Mouse (Mus musculus): ENCODE data around the gene Cpsf6. TPM values are rescaled to one million over a fixed set of nuclear protein-coding genes. Genes with fewer than 3 reads are reported as not detected.

The Cpsf6 gene
- polyA plus RNA-seq, 1 experiment from 2014 or later, result 173 TPM

DNA sequence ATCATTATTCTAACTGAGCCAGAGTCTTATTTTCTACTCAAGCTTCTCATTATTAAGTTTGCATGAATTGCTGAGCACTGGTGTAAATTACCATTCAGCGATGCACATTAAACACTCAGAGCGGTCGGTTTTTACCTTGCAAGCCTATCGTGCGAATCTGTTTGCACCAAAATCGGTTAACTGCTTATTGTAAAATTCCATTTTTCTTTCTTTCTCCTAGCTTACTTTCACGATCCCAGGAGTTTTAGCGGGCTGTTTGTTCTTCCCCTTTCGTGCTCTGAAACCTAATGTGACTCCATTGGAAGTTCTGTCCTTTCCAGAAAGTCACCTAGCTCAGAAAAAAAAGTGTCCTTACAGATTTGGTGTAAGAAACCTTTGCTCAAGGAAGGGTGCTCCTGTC, 36.3 kb upstream of the Cpsf6 start:
- WGBS, result 91% methylated on average over 9 of the region's 9 CpGs
- no peak overlapping the region for H3K9ac ChIP-seq (replicated peaks; ENCODE audit: low read depth, low read length)
- H3K4me3 ChIP-seq (ENCODE audit: low read depth, low read length), result no peak overlapping the region
- H3K9me3 ChIP-seq (ENCODE audit: control insufficient read depth, low read depth, low read length), result no peaks in the 10 kb centered on the region
- no peak for ATAC-seq (ENCODE audit: insufficient number of reproducible peaks, insufficient read depth, low FRiP score, low read depth)
- H3K27ac ChIP-seq (ENCODE audit: low read length), result no peak overlapping the region
- no peaks in the 10 kb centered on the region for H3K36me3 ChIP-seq (ENCODE audit: control insufficient read depth, insufficient read depth, low read length)
- no peak overlapping the region for H3K4me2 ChIP-seq (replicated peaks; ENCODE audit: low read depth, low read length)
- H3K4me1 ChIP-seq (ENCODE audit: control insufficient read depth, insufficient read depth, low read length), result peaks cover 3% of the 10 kb centered on the region; the same call in 1 of the 2 replicates
- H3K27me3 ChIP-seq (ENCODE audit: control insufficient read depth, insufficient read depth, low read length), result no peaks in the 10 kb centered on the region

DNA sequence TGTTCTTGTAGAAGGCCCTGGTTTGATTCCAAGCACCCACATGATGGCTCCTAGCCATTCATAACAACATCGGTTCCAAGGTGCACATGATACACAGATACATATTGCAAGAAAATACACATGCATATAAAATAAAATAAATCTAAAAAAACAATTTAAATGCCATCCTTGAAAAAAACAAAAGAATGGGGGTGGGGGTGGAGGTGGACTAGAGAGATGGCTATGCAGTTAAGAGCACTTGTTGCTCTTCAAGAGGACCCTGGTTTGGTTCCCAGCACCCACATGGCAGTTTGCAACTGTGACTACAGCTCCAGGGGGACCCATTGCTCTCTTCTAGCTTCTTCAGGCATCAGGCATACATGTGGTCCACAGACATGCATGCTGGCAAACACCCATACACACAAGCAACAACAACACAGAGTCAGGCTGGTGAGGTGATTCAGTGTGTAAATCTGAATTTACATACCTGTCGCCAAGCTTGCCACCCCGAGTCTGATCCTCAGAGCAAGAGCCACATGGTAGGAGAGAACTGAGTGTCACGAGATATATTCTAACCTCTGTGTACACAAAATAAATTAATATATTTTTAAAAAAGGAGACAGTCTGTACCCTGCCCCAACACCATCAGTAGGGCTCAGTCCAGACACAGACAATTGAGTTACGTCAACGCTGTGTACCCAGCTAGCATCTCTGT, 35.7 kb upstream of the Cpsf6 start:
- ATAC-seq (ENCODE audit: insufficient number of reproducible peaks, insufficient read depth, low FRiP score, low read depth), result no peak
- no peaks in the 10 kb centered on the region for H3K36me3 ChIP-seq (ENCODE audit: control insufficient read depth, insufficient read depth, low read length)
- no peak overlapping the region for H3K4me3 ChIP-seq (ENCODE audit: low read depth, low read length)
- no peak overlapping the region for H3K27ac ChIP-seq (ENCODE audit: low read length)
- H3K4me1 ChIP-seq (ENCODE audit: control insufficient read depth, insufficient read depth, low read length), result peaks cover 3% of the 10 kb centered on the region; the same call in 1 of the 2 replicates
- 86% methylated on average over 6 of the region's 6 CpGs for WGBS
- H3K9me3 ChIP-seq (ENCODE audit: control insufficient read depth, low read depth, low read length), result no peaks in the 10 kb centered on the region
- no peaks in the 10 kb centered on the region for H3K27me3 ChIP-seq (ENCODE audit: control insufficient read depth, insufficient read depth, low read length)
- H3K9ac ChIP-seq (replicated peaks; ENCODE audit: low read depth, low read length), result no peak overlapping the region
- no peak overlapping the region for H3K4me2 ChIP-seq (replicated peaks; ENCODE audit: low read depth, low read length)

DNA sequence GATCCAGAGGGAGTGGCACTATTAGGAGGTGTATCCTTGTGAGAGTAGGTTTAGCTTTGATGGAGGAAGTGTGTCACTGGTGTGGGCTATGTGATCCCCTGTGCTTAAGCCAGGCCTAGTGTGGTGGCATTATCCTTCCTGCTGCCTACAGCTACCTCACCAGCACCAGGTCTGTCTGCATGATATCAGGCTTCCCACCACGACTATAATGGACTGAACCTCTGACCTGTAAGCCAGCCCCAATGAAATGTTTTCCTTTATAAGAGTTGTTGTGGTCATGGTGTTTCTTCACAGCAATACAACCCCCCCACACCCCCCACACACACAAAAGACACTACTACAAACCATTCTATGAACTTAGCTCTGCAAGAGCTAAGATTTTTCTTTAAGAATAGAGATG, 34.9 kb upstream of the Cpsf6 start:
- no peaks in the 10 kb centered on the region for H3K36me3 ChIP-seq (ENCODE audit: control insufficient read depth, insufficient read depth, low read length)
- H3K4me3 ChIP-seq (ENCODE audit: low read depth, low read length), result no peak overlapping the region
- H3K4me1 ChIP-seq (ENCODE audit: control insufficient read depth, insufficient read depth, low read length), result peaks cover 3% of the 10 kb centered on the region; the same call in 1 of the 2 replicates
- whole genome bisulfite sequencing, result 70% methylated on average over 1 of the region's 1 CpGs
- H3K27me3 ChIP-seq (ENCODE audit: control insufficient read depth, insufficient read depth, low read length), result no peaks in the 10 kb centered on the region
- H3K9ac ChIP-seq (replicated peaks; ENCODE audit: low read depth, low read length), result no peak overlapping the region
- H3K4me2 ChIP-seq (replicated peaks; ENCODE audit: low read depth, low read length), result no peak overlapping the region
- ATAC-seq (ENCODE audit: insufficient number of reproducible peaks, insufficient read depth, low FRiP score, low read depth), result no peak
- no peaks in the 10 kb centered on the region for H3K9me3 ChIP-seq (ENCODE audit: control insufficient read depth, low read depth, low read length)
- H3K27ac ChIP-seq (ENCODE audit: low read length), result no peak overlapping the region

DNA sequence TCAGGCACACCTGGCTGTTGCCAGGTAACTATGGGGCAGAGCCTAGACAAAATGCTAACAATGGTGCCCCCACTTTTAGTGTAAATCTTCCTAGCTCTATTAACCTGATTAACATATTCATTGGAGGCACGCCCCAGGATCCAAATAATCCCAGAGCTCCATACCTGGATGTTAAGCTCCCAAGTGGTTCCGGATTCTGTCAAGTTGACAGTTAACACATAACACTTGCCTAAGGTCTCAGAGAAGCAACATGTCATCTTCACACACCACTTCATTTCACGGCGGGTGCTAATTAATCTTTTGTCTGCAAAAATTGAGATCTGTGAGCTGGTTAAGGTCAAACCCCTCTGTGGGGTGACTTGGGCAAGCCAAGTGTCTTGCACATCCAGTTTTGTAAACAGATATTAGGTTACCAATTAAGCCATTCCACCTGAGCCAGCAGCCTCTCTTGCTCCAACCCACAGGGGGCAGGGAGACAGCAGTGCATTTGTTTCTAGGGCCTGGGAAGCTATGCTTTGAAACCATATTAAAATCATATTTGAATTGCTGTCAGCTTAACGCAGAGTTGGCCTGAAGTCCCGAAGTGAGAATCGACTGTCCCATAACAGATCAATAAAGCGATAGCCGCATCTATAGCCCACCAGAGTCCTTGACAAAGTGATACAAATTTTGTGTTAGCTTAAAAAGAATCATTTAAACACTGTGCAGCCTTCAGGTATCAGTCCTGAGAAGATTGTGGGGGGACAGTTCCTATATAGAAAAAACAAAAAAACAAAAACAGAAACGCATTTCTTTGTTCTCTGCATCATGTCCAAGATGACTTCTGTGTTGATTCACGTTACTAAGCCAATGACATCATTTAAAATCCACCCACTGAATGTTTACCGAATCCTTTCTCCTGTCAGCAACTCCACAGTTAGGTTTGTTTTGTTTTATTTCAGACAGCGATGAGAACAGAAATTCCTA, 34.0 kb upstream of the Cpsf6 start:
- Histone ChIP-seq H3K36me3 (ENCODE audit: control insufficient read depth, insufficient read depth, low read length) (no peaks in the 10 kb centered on the region), H3K4me2 (replicated peaks; ENCODE audit: low read depth, low read length) (no peak overlapping the region), H3K4me1 (ENCODE audit: control insufficient read depth, insufficient read depth, low read length) (peaks cover 3% of the 10 kb centered on the region; the same call in 1 of the 2 replicates), H3K27me3 (ENCODE audit: control insufficient read depth, insufficient read depth, low read length) (no peaks in the 10 kb centered on the region), H3K9me3 (ENCODE audit: control insufficient read depth, low read depth, low read length) (no peaks in the 10 kb centered on the region), H3K27ac (ENCODE audit: low read length) (no peak overlapping the region), H3K9ac (replicated peaks; ENCODE audit: low read depth, low read length) (no peak overlapping the region), H3K4me3 (ENCODE audit: low read depth, low read length) (no peak overlapping the region)
- 60% methylated on average over 13 of the region's 13 CpGs for WGBS
- no peak for ATAC-seq (ENCODE audit: insufficient number of reproducible peaks, insufficient read depth, low FRiP score, low read depth)

DNA sequence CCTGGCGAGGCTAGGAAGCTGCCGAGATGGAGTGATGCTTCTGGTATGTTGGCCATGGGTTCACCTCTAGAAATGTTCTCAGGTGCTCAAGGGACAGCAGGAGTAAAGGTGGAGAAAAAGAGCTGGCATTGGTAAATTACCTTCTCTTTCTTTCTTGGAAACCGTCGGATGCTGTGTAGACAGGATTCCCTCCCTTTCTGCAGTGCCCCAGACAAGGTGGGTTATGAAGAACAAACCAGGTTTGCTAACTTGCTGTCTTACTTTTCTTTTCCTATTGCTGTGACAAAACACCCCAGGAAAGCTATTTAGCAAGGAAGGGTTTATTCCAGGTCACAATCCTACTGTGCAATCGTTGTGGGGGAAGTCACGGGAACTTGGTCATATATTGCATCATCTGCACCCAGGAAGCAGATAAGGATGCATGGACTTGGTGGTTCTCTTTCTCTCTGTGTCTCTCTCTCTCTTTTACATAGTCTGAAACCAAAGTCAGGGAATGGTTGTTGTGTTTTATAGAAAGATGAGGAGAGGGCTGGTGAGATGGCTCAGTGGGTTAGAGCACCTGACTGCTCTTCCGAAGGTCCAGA, 32.8 kb upstream of the Cpsf6 start:
- ATAC-seq (ENCODE audit: insufficient number of reproducible peaks, insufficient read depth, low FRiP score, low read depth), result no peak
- 78% methylated on average over 7 of the region's 7 CpGs for WGBS
- H3K4me1 ChIP-seq (ENCODE audit: control insufficient read depth, insufficient read depth, low read length), result no peaks in the 10 kb centered on the region
- no peak overlapping the region for H3K9ac ChIP-seq (replicated peaks; ENCODE audit: low read depth, low read length)
- no peaks in the 10 kb centered on the region for H3K9me3 ChIP-seq (ENCODE audit: control insufficient read depth, low read depth, low read length)
- no peak overlapping the region for H3K4me2 ChIP-seq (replicated peaks; ENCODE audit: low read depth, low read length)
- H3K36me3 ChIP-seq (ENCODE audit: control insufficient read depth, insufficient read depth, low read length), result no peaks in the 10 kb centered on the region
- no peak overlapping the region for H3K4me3 ChIP-seq (ENCODE audit: low read depth, low read length)
- H3K27me3 ChIP-seq (ENCODE audit: control insufficient read depth, insufficient read depth, low read length), result no peaks in the 10 kb centered on the region
- H3K27ac ChIP-seq (ENCODE audit: low read length), result no peak overlapping the region

DNA sequence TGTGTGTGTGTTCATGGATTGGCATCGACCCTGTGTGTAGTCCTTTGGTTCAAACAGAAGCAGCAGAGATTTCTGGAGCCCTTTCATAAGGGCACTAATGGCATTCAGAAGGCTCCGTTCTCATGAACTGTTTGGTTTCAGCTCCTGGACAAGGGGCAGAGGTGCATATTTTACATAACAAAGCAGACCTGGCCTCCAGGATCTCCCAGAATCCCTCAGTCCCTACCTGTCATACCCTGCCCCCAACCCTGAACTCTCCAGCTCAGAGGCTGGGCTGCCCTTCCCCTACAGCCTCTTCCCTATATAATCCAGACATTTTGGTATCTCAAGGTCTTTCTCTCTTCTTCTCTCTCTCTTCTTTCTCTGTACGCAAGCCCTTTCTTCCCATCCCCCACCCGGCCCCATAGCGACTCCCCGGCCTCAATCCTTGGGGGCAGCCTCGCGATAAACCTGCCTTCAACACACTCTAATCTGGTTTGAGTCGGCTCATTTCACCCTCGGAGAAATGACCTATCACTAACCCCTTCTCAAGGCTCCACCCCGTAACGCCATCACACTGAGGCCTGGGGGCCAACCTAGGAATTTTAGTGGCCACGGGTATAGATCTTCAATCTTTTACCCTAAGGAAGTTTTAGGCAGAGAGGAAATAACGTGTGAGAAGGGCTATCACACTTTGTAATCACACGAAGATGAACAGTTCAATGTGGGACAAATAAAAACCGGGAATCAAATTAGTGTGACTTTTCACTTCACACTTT, 32.1 kb upstream of the Cpsf6 start:
- H3K9ac ChIP-seq (replicated peaks; ENCODE audit: low read depth, low read length), result no peak overlapping the region
- H3K4me3 ChIP-seq (ENCODE audit: low read depth, low read length), result no peak overlapping the region
- no peaks in the 10 kb centered on the region for H3K36me3 ChIP-seq (ENCODE audit: control insufficient read depth, insufficient read depth, low read length)
- no peaks in the 10 kb centered on the region for H3K9me3 ChIP-seq (ENCODE audit: control insufficient read depth, low read depth, low read length)
- ATAC-seq (ENCODE audit: insufficient number of reproducible peaks, insufficient read depth, low FRiP score, low read depth), result no peak
- no peaks in the 10 kb centered on the region for H3K27me3 ChIP-seq (ENCODE audit: control insufficient read depth, insufficient read depth, low read length)
- no peak overlapping the region for H3K4me2 ChIP-seq (replicated peaks; ENCODE audit: low read depth, low read length)
- H3K4me1 ChIP-seq (ENCODE audit: control insufficient read depth, insufficient read depth, low read length), result no peaks in the 10 kb centered on the region
- 24% methylated on average over 16 of the region's 16 CpGs for WGBS
- H3K27ac ChIP-seq (ENCODE audit: low read length), result no peak overlapping the region

DNA sequence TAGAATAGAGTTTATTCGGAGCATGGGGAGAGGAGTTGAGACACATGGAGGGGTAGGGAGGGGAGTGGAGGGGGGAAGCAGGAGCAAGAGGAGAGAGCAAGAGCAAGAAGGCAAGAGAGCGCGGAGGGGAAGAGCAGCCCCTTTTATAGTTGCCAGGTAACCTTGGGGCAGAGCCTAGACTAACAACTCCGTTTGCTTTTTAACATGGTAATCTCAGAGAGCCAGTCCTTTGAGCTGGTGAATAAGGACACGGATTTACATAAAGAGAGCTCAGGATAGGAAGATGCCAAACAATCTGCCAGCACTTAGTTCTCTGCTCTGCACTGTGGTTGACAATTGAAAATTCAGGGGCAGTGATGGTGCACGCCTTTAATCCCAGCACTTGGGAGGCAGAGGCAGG, 31.3 kb upstream of the Cpsf6 start:
- ATAC-seq (ENCODE audit: insufficient number of reproducible peaks, insufficient read depth, low FRiP score, low read depth), result no peak
- no peaks in the 10 kb centered on the region for H3K9me3 ChIP-seq (ENCODE audit: control insufficient read depth, low read depth, low read length)
- no peaks in the 10 kb centered on the region for H3K27me3 ChIP-seq (ENCODE audit: control insufficient read depth, insufficient read depth, low read length)
- H3K4me1 ChIP-seq (ENCODE audit: control insufficient read depth, insufficient read depth, low read length), result no peaks in the 10 kb centered on the region
- WGBS, result 65% methylated on average over 6 of the region's 6 CpGs
- H3K9ac ChIP-seq (replicated peaks; ENCODE audit: low read depth, low read length), result no peak overlapping the region
- H3K27ac ChIP-seq (ENCODE audit: low read length), result no peak overlapping the region
- no peak overlapping the region for H3K4me3 ChIP-seq (ENCODE audit: low read depth, low read length)
- no peaks in the 10 kb centered on the region for H3K36me3 ChIP-seq (ENCODE audit: control insufficient read depth, insufficient read depth, low read length)
- H3K4me2 ChIP-seq (replicated peaks; ENCODE audit: low read depth, low read length), result no peak overlapping the region

DNA sequence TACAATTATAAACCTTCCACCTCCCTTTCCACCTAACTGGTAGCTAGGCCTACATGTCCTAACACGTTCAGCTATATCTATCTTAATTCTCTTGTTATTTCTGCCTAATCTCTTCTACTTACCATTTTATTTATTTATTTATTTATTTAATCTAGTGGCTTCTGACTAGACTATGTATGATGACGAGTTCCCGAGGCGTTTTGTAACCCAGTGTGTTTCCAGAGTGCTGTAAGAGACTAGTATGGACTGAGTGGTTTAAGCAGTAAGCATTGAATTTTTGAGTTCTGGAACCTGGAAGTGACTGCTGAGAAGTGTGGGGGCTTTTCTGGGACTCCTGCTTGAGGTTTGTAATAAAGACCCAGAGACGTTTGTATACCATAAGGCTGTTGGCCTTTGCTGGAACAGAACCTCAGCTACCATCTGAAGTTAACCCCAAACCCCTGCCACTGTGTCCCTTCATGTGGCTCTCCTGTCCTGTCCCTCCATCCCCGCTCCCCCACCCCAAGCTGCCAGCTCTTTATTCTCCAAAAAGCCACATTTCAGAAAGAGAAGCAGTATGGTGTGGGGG, 30.8 kb upstream of the Cpsf6 start:
- whole genome bisulfite sequencing, result 83% methylated on average over 6 of the region's 6 CpGs
- H3K27me3 ChIP-seq (ENCODE audit: control insufficient read depth, insufficient read depth, low read length), result no peaks in the 10 kb centered on the region
- no peak overlapping the region for H3K4me2 ChIP-seq (replicated peaks; ENCODE audit: low read depth, low read length)
- ATAC-seq (ENCODE audit: insufficient number of reproducible peaks, insufficient read depth, low FRiP score, low read depth), result no peak
- no peaks in the 10 kb centered on the region for H3K4me1 ChIP-seq (ENCODE audit: control insufficient read depth, insufficient read depth, low read length)
- no peak overlapping the region for H3K9ac ChIP-seq (replicated peaks; ENCODE audit: low read depth, low read length)
- H3K4me3 ChIP-seq (ENCODE audit: low read depth, low read length), result no peak overlapping the region
- no peak overlapping the region for H3K27ac ChIP-seq (ENCODE audit: low read length)
- no peaks in the 10 kb centered on the region for H3K9me3 ChIP-seq (ENCODE audit: control insufficient read depth, low read depth, low read length)
- no peaks in the 10 kb centered on the region for H3K36me3 ChIP-seq (ENCODE audit: control insufficient read depth, insufficient read depth, low read length)
